Comparison of ENCODE assay signal across 8 mouse cellular contexts in genomic region chr5:35595706-35596105, GRCm38 (mm10). TPM values are rescaled to one million over a fixed set of nuclear protein-coding genes. Genes with fewer than 3 reads are reported as not detected.
DNase-seq lines count a peak whose midpoint lies in the region; ATAC-seq and TF ChIP-seq lines count a peak whose summit lies in the region.
"Had no signal": no experiment of that assay in that cellular context is flagged by ENCODE, and none has a peak within 500 bp of the region (broad histone marks: within the 10 kb centered on the region; RNA-seq: fewer than 3 reads in every experiment).

No protein-coding gene starts in this region.

- no peak for ATAC-seq in hindbrain, embryonic 11.5 days (ENCODE audit: low FRiP score)
- no peak for ATAC-seq in midbrain, embryonic 11.5 days (ENCODE audit: low FRiP score)

- no peak overlapping the region for H3K27ac ChIP-seq in MEL (ENCODE audit: control insufficient read depth, low read depth, low read length)
- no peak overlapping the region for H3K27ac ChIP-seq in hindbrain, embryonic 11.5 days (ENCODE audit: low read depth, low read length)
- no peak overlapping the region for H3K27ac ChIP-seq in midbrain, embryonic 11.5 days (ENCODE audit: low read depth, low read length)
- H3K27ac ChIP-seq: limb, embryonic 13.5 days had no signal

- peak; percentile 93 for TF ChIP-seq RAD21 in MEL (IDR thresholded peaks at IDR 0.05; ENCODE audit: low read depth, low read length)

- H3K36me3 ChIP-seq in MEL (ENCODE audit: control insufficient read depth in 1 of 2, insufficient read depth in 2 of 2, low read length in 2 of 2) = no peaks in the 10 kb centered on the region
- H3K36me3 ChIP-seq in hindbrain, embryonic 11.5 days (ENCODE audit: control insufficient read depth, insufficient read depth, low read length) = peaks cover 4% of the 10 kb centered on the region; the same call in 1 of the 2 replicates
- peaks cover 7% of the 10 kb centered on the region for H3K36me3 ChIP-seq in midbrain, embryonic 11.5 days (ENCODE audit: control insufficient read depth, insufficient read depth, low read length)

- H3K4me3 ChIP-seq in MEL (ENCODE audit: control insufficient read depth in 1 of 2, insufficient read depth in 1 of 2, low read depth in 2 of 2, low read length in 2 of 2) = no peak overlapping the region
- no peak overlapping the region for H3K4me3 ChIP-seq in hindbrain, embryonic 11.5 days (ENCODE audit: low read depth, low read length)
- H3K4me3 ChIP-seq in midbrain, embryonic 11.5 days (ENCODE audit: low read depth, low read length) = no peak overlapping the region
- H3K4me3 ChIP-seq: limb, embryonic 13.5 days had no signal

- TF ChIP-seq EP300 in MEL (IDR thresholded peaks at IDR 0.05; ENCODE audit: low read depth in 1 of 2, low read length in 2 of 2) = no peak

- no peaks in the 10 kb centered on the region for H3K79me2 ChIP-seq in MEL (ENCODE audit: control insufficient read depth, insufficient read depth, low read length, poor library complexity)

- H3K9me3 ChIP-seq in MEL (replicated peaks; ENCODE audit: insufficient read depth, low read length) = no peaks in the 10 kb centered on the region
- H3K9me3 ChIP-seq in hindbrain, embryonic 11.5 days (ENCODE audit: control insufficient read depth, low read length) = no peaks in the 10 kb centered on the region
- H3K9me3 ChIP-seq in midbrain, embryonic 11.5 days (ENCODE audit: control insufficient read depth, low read length) = no peaks in the 10 kb centered on the region

- H3K4me1 ChIP-seq in MEL (ENCODE audit: control insufficient read depth in 1 of 2, insufficient read depth in 2 of 2, low read length in 2 of 2) = no peaks in the 10 kb centered on the region
- no peaks in the 10 kb centered on the region for H3K4me1 ChIP-seq in hindbrain, embryonic 11.5 days (replicated peaks; ENCODE audit: control insufficient read depth, insufficient read depth, low read length)
- H3K4me1 ChIP-seq in midbrain, embryonic 11.5 days (ENCODE audit: control insufficient read depth, insufficient read depth, low read length) = no peaks in the 10 kb centered on the region
- H3K4me1 ChIP-seq: limb, embryonic 13.5 days had no signal

- TF ChIP-seq CTCF in MEL (IDR thresholded peaks at IDR 0.05 in 2 of 3, conservative IDR thresholded peaks at IDR 0.05 in 1 of 3; ENCODE audit: control insufficient read depth in 1 of 3, insufficient read depth in 1 of 3, low read depth in 2 of 3, low read length in 3 of 3, poor library complexity in 1 of 3, severe bottlenecking in 1 of 3) = peak; percentile 97 to 100 (median 99)
- peak; percentile 100 for TF ChIP-seq CTCF in brain, embryonic 14.5 days (IDR thresholded peaks at IDR 0.05; ENCODE audit: borderline replicate concordance, extremely low read depth, insufficient read depth, insufficient read length)

- no peaks in the 10 kb centered on the region for H3K27me3 ChIP-seq in MEL (ENCODE audit: control insufficient read depth in 1 of 2, insufficient read depth in 2 of 2, low read length in 2 of 2)
- H3K27me3 ChIP-seq in hindbrain, embryonic 11.5 days (ENCODE audit: control insufficient read depth, insufficient read depth, low read length) = no peaks in the 10 kb centered on the region
- H3K27me3 ChIP-seq in midbrain, embryonic 11.5 days (ENCODE audit: control insufficient read depth, insufficient read depth, low read length) = no peaks in the 10 kb centered on the region
- H3K27me3 ChIP-seq: limb, embryonic 13.5 days had no signal

- DNase-seq in MEL (ENCODE audit: low read depth, low spot score) = peak; percentile 85
- DNase-seq in brain, embryonic 14.5 days (ENCODE audit: low read depth) = peak; percentile 88
- peak; percentile 67 for DNase-seq in fibroblast of lung, adult 2 months (ENCODE audit: low read depth)
- DNase-seq in hindbrain, embryonic 11.5 days (ENCODE audit: low spot score) = peak; percentile 92
- DNase-seq in left cerebral cortex, adult 11 months (ENCODE audit: low spot score) = peak; percentile 49
- peak; percentile 99 for DNase-seq in midbrain, embryonic 11.5 days (ENCODE audit: low spot score, missing footprints)
- DNase-seq in spleen, adult 12 weeks (ENCODE audit: low spot score) = peak; percentile 43

- WGBS in hindbrain, embryonic 11.5 days = 25% methylated on average over 4 of the region's 4 CpGs
- WGBS in midbrain, embryonic 11.5 days = 20% methylated on average over 4 of the region's 4 CpGs

- no peak overlapping the region for H3K9ac ChIP-seq in MEL (ENCODE audit: control insufficient read depth, low read depth, low read length, poor library complexity, severe bottlenecking)
- no peak overlapping the region for H3K9ac ChIP-seq in hindbrain, embryonic 11.5 days (ENCODE audit: low read depth, low read length)
- H3K9ac ChIP-seq in midbrain, embryonic 11.5 days (ENCODE audit: low read length) = no peak overlapping the region

- no peak for TF ChIP-seq POLR2A in MEL (IDR thresholded peaks at IDR 0.05; ENCODE audit: control insufficient read depth in 1 of 2, insufficient read depth in 1 of 2, low read depth in 1 of 2, low read length in 2 of 2, poor library complexity in 1 of 2)
- no peak for TF ChIP-seq POLR2A in brain, embryonic 14.5 days (IDR thresholded peaks at IDR 0.05; ENCODE audit: borderline replicate concordance, extremely low read depth, insufficient read depth, insufficient read length, poor library complexity, severe bottlenecking)

- H3K4me2 ChIP-seq in hindbrain, embryonic 11.5 days (replicated peaks; ENCODE audit: low read depth, low read length) = no peak overlapping the region
- H3K4me2 ChIP-seq in midbrain, embryonic 11.5 days = no peak overlapping the region
- H3K4me2 ChIP-seq: limb, embryonic 13.5 days had no signal

TF ChIP-seq in MEL, 35 proteins besides CTCF, POLR2A, EP300 and RAD21:
- TF ChIP-seq NELFE (IDR thresholded peaks at IDR 0.05; ENCODE audit: low read depth, low read length) (no peak), HCFC1 (IDR thresholded peaks at IDR 0.05; ENCODE audit: low read depth, low read length) (no peak), CHD2 (IDR thresholded peaks at IDR 0.05; ENCODE audit: low read length) (no peak), TBP (IDR thresholded peaks at IDR 0.05; ENCODE audit: low read depth, low read length) (0 out of 2 replicates have a peak, but pooled peaks have one; percentile 17), MYB (IDR thresholded peaks at IDR 0.05; ENCODE audit: low read depth, low read length) (no peak), BHLHE40 (IDR thresholded peaks at IDR 0.05; ENCODE audit: borderline replicate concordance, low read depth, low read length) (no peak), ZC3H11A (IDR thresholded peaks at IDR 0.05; ENCODE audit: low read depth, low read length) (peak; percentile 64), SMC3 (IDR thresholded peaks at IDR 0.05; ENCODE audit: low read depth, low read length) (peak; percentile 76), TAL1 (IDR thresholded peaks at IDR 0.05; ENCODE audit: low read length) (no peak), USF1 (IDR thresholded peaks at IDR 0.05; ENCODE audit: low read depth, low read length) (no peak), E2F4 (IDR thresholded peaks at IDR 0.05; ENCODE audit: borderline replicate concordance, low read depth, low read length) (no peak), ZNF384 (IDR thresholded peaks at IDR 0.05; ENCODE audit: low read depth, low read length) (no peak), MEF2A (IDR thresholded peaks at IDR 0.05; ENCODE audit: extremely low read depth, insufficient replicate concordance, low read depth, low read length, poor library complexity, severe bottlenecking) (no peak), ZMIZ1 (IDR thresholded peaks at IDR 0.05; ENCODE audit: low read depth, low read length) (no peak), POLR2AphosphoS2 (IDR thresholded peaks at IDR 0.05; ENCODE audit: low read length) (no peak)

RNA-seq across cellular contexts. Expression of gene Acox3, which starts 12.9 kb away (rescaled TPM):
- 3.9 and 6.5 TPM in 2 replicates for total RNA-seq in MEL (2012; rRNA removed)
- polyA plus RNA-seq in MEL (2012; ENCODE audit: insufficient read depth in 1 of 2, insufficient read length in 2 of 2, low read depth in 1 of 2, low replicate concordance in 2 of 2, missing spikeins in 1 of 2) = 10 to 100 TPM in 1 of 2 experiments, not detected in 1; 11.4 TPM
- polyA plus RNA-seq in brain, embryonic 14.5 days (2012; rRNA removed) = 28.4 and 29.7 TPM in 2 replicates
- 14.7 and 15.1 TPM in 2 replicates for polyA plus RNA-seq in hindbrain, embryonic 11.5 days (2014; fragmentation: Nextera tagmentation; extraction: Ambion mirVana)
- polyA plus RNA-seq in midbrain, embryonic 11.5 days (2014; fragmentation: Nextera tagmentation; extraction: Ambion mirVana) = 14.6 and 14.9 TPM in 2 replicates

RNA-seq across cellular contexts. Expression of gene Trmt44, which starts 20.8 kb away (rescaled TPM):
- total RNA-seq in MEL (2012; rRNA removed) = 13.1 and 16.6 TPM in 2 replicates
- 10 to 100 TPM in 1 of 2 experiments, not detected in 1; 14.3 TPM for polyA plus RNA-seq in MEL (2012; ENCODE audit: insufficient read depth in 1 of 2, insufficient read length in 2 of 2, low read depth in 1 of 2, low replicate concordance in 2 of 2, missing spikeins in 1 of 2)
- polyA plus RNA-seq in brain, embryonic 14.5 days (2012; rRNA removed) = 7.3 and 7.9 TPM in 2 replicates
- polyA plus RNA-seq in hindbrain, embryonic 11.5 days (2014; fragmentation: Nextera tagmentation; extraction: Ambion mirVana) = 7.8 and 9.3 TPM in 2 replicates
- 7.9 and 9.3 TPM in 2 replicates for polyA plus RNA-seq in midbrain, embryonic 11.5 days (2014; fragmentation: Nextera tagmentation; extraction: Ambion mirVana)

Comparison
In these comparisons a context has a peak if more than half of its experiments do, and no peak if none do; other contexts are left out.
1. DNase-seq: peak in every context shown above with its lines; median percentile 99 in midbrain, embryonic 11.5 days; 92 in hindbrain, embryonic 11.5 days; 88 in brain, embryonic 14.5 days; 85 in MEL; 67 in fibroblast of lung, adult 2 months; 49 in left cerebral cortex, adult 11 months; 43 in spleen, adult 12 weeks.